Mouse (Mus musculus): ENCODE results near the gene Noto. TPM values are rescaled to one million over a fixed set of nuclear protein-coding genes. Genes with fewer than 3 reads are reported as not detected.
"Not testable (repeated sequence)": the region's sequence is repeated elsewhere in the genome, so short reads cannot be mapped to it uniquely, and the experiment has no call there.

Gene Noto
- total and polyA plus RNA-seq, 2 experiments: not detected

- 93% methylated on average over 8 of the region's 8 CpGs for WGBS
- no peaks in the 10 kb centered on the region; the same call in 1 of the 2 replicates for H3K79me2 ChIP-seq (ENCODE audit: control insufficient read depth, insufficient read depth, low read length)
- H3K9ac ChIP-seq (ENCODE audit: low read depth, low read length): no peak overlapping the region
- H3K4me3 ChIP-seq (ENCODE audit: insufficient read depth, low read depth, low read length): no peak overlapping the region
- H3K27me3 ChIP-seq (ENCODE audit: control insufficient read depth, insufficient read depth, low read length): no peaks in the 10 kb centered on the region
- TF ChIP-seq POLR2A (IDR thresholded peaks at IDR 0.05; ENCODE audit: extremely low read depth, insufficient read depth, low read length) (no peak), CTCF (IDR thresholded peaks at IDR 0.05; ENCODE audit: low read depth, low read length) (no peak)
- no peaks in the 10 kb centered on the region for H3K4me1 ChIP-seq (ENCODE audit: control insufficient read depth, insufficient read depth, low read length)
- DNase-seq (ENCODE audit: extremely low read depth, low read depth, low spot score): no peak
- peaks cover 2% of the 10 kb centered on the region; the same call in 1 of the 2 replicates for H3K36me3 ChIP-seq (ENCODE audit: control insufficient read depth, insufficient read depth, low read length)
- H3K27ac ChIP-seq (replicated peaks; ENCODE audit: insufficient read depth, low read depth, low read length): no peak overlapping the region
These were observed 20.7 kb downstream of the Noto start for GRCm38 (mm10) chr6:85444266-85444965.

- Histone ChIP-seq H3K79me2 (ENCODE audit: control insufficient read depth, insufficient read depth, low read length) (no peaks in the 10 kb centered on the region; the same call in 1 of the 2 replicates), H3K27me3 (ENCODE audit: control insufficient read depth, insufficient read depth, low read length) (no peaks in the 10 kb centered on the region), H3K4me1 (ENCODE audit: control insufficient read depth, insufficient read depth, low read length) (no peaks in the 10 kb centered on the region), H3K9ac (ENCODE audit: low read depth, low read length) (no peak overlapping the region), H3K27ac (replicated peaks; ENCODE audit: insufficient read depth, low read depth, low read length) (no peak overlapping the region), H3K36me3 (ENCODE audit: control insufficient read depth, insufficient read depth, low read length) (no peaks in the 10 kb centered on the region; the same call in 1 of the 2 replicates), H3K4me3 (ENCODE audit: insufficient read depth, low read depth, low read length) (no peak overlapping the region)
- 93% methylated on average over 5 of the region's 5 CpGs for WGBS
- DNase-seq (ENCODE audit: extremely low read depth, low read depth, low spot score): no peak
- no peak for TF ChIP-seq POLR2A (IDR thresholded peaks at IDR 0.05; ENCODE audit: extremely low read depth, insufficient read depth, low read length)
- no peak for TF ChIP-seq CTCF (IDR thresholded peaks at IDR 0.05; ENCODE audit: low read depth, low read length)
These were observed 21.6 kb downstream of the Noto start for GRCm38 (mm10) chr6:85445286-85445685.

GRCm38 (mm10) chr6:85447351-85447750 lies 23.7 kb downstream of the Noto start:
- Histone ChIP-seq H3K4me3 (ENCODE audit: insufficient read depth, low read depth, low read length) (no peak overlapping the region), H3K27ac (replicated peaks; ENCODE audit: insufficient read depth, low read depth, low read length) (no peak overlapping the region), H3K79me2 (ENCODE audit: control insufficient read depth, insufficient read depth, low read length) (peaks cover 3% of the 10 kb centered on the region; the same call in 1 of the 2 replicates), H3K36me3 (ENCODE audit: control insufficient read depth, insufficient read depth, low read length) (no peaks in the 10 kb centered on the region; the same call in 1 of the 2 replicates), H3K9ac (ENCODE audit: low read depth, low read length) (no peak overlapping the region), H3K4me1 (ENCODE audit: control insufficient read depth, insufficient read depth, low read length) (peaks cover 3% of the 10 kb centered on the region), H3K27me3 (ENCODE audit: control insufficient read depth, insufficient read depth, low read length) (no peaks in the 10 kb centered on the region)
- TF ChIP-seq CTCF (IDR thresholded peaks at IDR 0.05; ENCODE audit: low read depth, low read length): no peak
- no peak for TF ChIP-seq POLR2A (IDR thresholded peaks at IDR 0.05; ENCODE audit: extremely low read depth, insufficient read depth, low read length)
- 94% methylated on average over 6 of the region's 6 CpGs for WGBS
- DNase-seq (ENCODE audit: extremely low read depth, low read depth, low spot score): no peak

GRCm38 (mm10) chr6:85450140-85450539 lies 26.5 kb downstream of the Noto start:
- not testable (repeated sequence) for H3K9ac ChIP-seq (ENCODE audit: low read depth, low read length); H3K4me3 ChIP-seq (ENCODE audit: insufficient read depth, low read depth, low read length)

GRCm38 (mm10) chr6:85450697-85451663 lies 27.3 kb downstream of the Noto start, which contains the start of gene Cct7:
Gene Cct7, plus strand, starts transcription at chr6:85451514.
- Histone ChIP-seq H3K36me3 (ENCODE audit: control insufficient read depth, insufficient read depth, low read length) (no peaks in the 10 kb centered on the region; the same call in 1 of the 2 replicates), H3K9ac (ENCODE audit: low read depth, low read length) (peak within 1 kb of the TSS; percentile 91), H3K79me2 (ENCODE audit: control insufficient read depth, insufficient read depth, low read length) (peaks cover 20% of the 10 kb centered on the region), H3K27me3 (ENCODE audit: control insufficient read depth, insufficient read depth, low read length) (no peaks in the 10 kb centered on the region), H3K4me3 (ENCODE audit: insufficient read depth, low read depth, low read length) (peak within 1 kb of the TSS; percentile 90), H3K27ac (replicated peaks; ENCODE audit: insufficient read depth, low read depth, low read length) (peak within 1 kb of the TSS; percentile 93), H3K4me1 (ENCODE audit: control insufficient read depth, insufficient read depth, low read length) (peaks cover 14% of the 10 kb centered on the region)
- TF ChIP-seq POLR2A (IDR thresholded peaks at IDR 0.05; ENCODE audit: extremely low read depth, insufficient read depth, low read length) (peak; percentile 80), CTCF (IDR thresholded peaks at IDR 0.05; ENCODE audit: low read depth, low read length) (peak; percentile 78)
- DNase-seq (ENCODE audit: extremely low read depth, low read depth, low spot score): peak; percentile 93
- WGBS: 2% methylated on average over 94 of the region's 96 CpGs

More at GRCm38 (mm10) chr6:85450140-85450539, 26.5 kb downstream of the Noto start:
- not testable (repeated sequence) for H3K27me3 ChIP-seq (ENCODE audit: control insufficient read depth, insufficient read depth, low read length); H3K36me3 ChIP-seq (ENCODE audit: control insufficient read depth, insufficient read depth, low read length); DNase-seq (ENCODE audit: extremely low read depth, low read depth, low spot score); H3K27ac ChIP-seq (replicated peaks; ENCODE audit: insufficient read depth, low read depth, low read length)
- H3K4me1 ChIP-seq (ENCODE audit: control insufficient read depth, insufficient read depth, low read length): peaks cover 14% of the 10 kb centered on the region
- H3K79me2 ChIP-seq (ENCODE audit: control insufficient read depth, insufficient read depth, low read length): peaks cover 18% of the 10 kb centered on the region
- 46% methylated on average over 1 of the region's 1 CpGs for WGBS
